Mouse (Mus musculus) ovary, postnatal 36 days (tissue): Measurements from ENCODE around the gene Wdr31.
"Not testable (repeated sequence)": the region's sequence is repeated elsewhere in the genome, so short reads cannot be mapped to it uniquely, and the experiment has no call there.

Experiments
- DNase-seq: peaks from one replicate; pipeline ENCODE4 v3.0.0; 2022; ENCODE audit warnings: low spot score, mixed read lengths

Wdr31 gene

GRCm38 (mm10) chr4:62495946-62496345, 25.2 kb upstream of the Wdr31 start:
- DNase-seq: peak; percentile 58

- DNase-seq: no peak
Measured at GRCm38 (mm10) chr4:62494230-62494629, 23.5 kb upstream of the Wdr31 start.

GRCm38 (mm10) chr4:62492682-62493081, 22.0 kb upstream of the Wdr31 start:
- no peak for DNase-seq

- DNase-seq: no peak
Measured at GRCm38 (mm10) chr4:62487914-62488313, 17.2 kb upstream of the Wdr31 start.

GRCm38 (mm10) chr4:62487172-62487571, 16.5 kb upstream of the Wdr31 start:
- DNase-seq: no peak

GRCm38 (mm10) chr4:62486162-62486696, 15.5 kb upstream of the Wdr31 start:
- DNase-seq: no peak

- DNase-seq: no peak
Measured at GRCm38 (mm10) chr4:62485450-62486161, 14.9 kb upstream of the Wdr31 start.

- no peak for DNase-seq
Measured at GRCm38 (mm10) chr4:62484928-62485327, 14.2 kb upstream of the Wdr31 start.

GRCm38 (mm10) chr4:62480709-62481605, 10.3 kb upstream of the Wdr31 start:
- DNase-seq: no peak

GRCm38 (mm10) chr4:62479937-62480708, 9.4 kb upstream of the Wdr31 start, which contains the start of gene Bspry:
Gene Bspry (plus strand): TSS chr4:62480053.
- peak; percentile 50 for DNase-seq

- DNase-seq: not testable (repeated sequence)
Measured at GRCm38 (mm10) chr4:62479593-62479936, 8.9 kb upstream of the Wdr31 start.

- DNase-seq: no peak
Measured at GRCm38 (mm10) chr4:62477542-62478244, 7.0 kb upstream of the Wdr31 start.

- no peak for DNase-seq
Measured at GRCm38 (mm10) chr4:62475793-62476192, 5.1 kb upstream of the Wdr31 start.

- no peak for DNase-seq
Measured at GRCm38 (mm10) chr4:62475131-62475530, 4.4 kb upstream of the Wdr31 start.

GRCm38 (mm10) chr4:62472071-62472470, 1.4 kb upstream of the Wdr31 start:
- no peak for DNase-seq

- DNase-seq: no peak
Measured at GRCm38 (mm10) chr4:62468158-62468557, 2.5 kb downstream of the Wdr31 start.

GRCm38 (mm10) chr4:62463124-62463523, 7.6 kb downstream of the Wdr31 start:
- DNase-seq: no peak

GRCm38 (mm10) chr4:62460348-62460747, 10.3 kb downstream of the Wdr31 start:
- DNase-seq: no peak

GRCm38 (mm10) chr4:62459081-62459480, 11.6 kb downstream of the Wdr31 start:
- DNase-seq: no peak

GRCm38 (mm10) chr4:62454995-62455394, 15.7 kb downstream of the Wdr31 start:
- peak; percentile 29 for DNase-seq

- DNase-seq: no peak
Measured at GRCm38 (mm10) chr4:62440986-62441385, 29.7 kb downstream of the Wdr31 start.

GRCm38 (mm10) chr4:62440544-62440943, 30.2 kb downstream of the Wdr31 start:
- no peak for DNase-seq
